Mouse (Mus musculus) right cerebral cortex, postnatal 14 days (tissue): ENCODE data around the gene Inhbb.

Experiments
- DNase-seq: peaks from one replicate; pipeline ENCODE4 v3.0.0; 2022

Gene Inhbb

DNA sequence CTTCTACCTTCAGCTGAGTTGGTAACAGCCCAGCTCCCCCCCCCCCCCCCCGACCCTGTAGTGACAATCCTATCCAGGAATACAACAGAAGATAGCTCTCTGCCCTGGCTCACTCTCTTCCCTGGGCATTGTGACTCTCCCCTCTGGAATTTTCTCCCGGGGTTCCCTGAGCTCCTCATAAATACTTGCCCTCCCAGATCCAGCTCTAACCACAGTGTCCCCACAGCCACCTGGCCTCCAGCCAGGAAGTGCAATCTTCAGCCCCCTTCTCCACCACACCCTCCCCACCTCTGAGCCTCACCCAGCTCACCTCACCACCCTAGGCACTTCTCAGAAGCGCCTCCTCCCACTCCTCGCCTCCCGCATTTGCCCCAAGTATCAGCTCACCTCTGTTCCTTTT is 46.7 kb downstream of the Inhbb start:
- no peak for DNase-seq

DNA sequence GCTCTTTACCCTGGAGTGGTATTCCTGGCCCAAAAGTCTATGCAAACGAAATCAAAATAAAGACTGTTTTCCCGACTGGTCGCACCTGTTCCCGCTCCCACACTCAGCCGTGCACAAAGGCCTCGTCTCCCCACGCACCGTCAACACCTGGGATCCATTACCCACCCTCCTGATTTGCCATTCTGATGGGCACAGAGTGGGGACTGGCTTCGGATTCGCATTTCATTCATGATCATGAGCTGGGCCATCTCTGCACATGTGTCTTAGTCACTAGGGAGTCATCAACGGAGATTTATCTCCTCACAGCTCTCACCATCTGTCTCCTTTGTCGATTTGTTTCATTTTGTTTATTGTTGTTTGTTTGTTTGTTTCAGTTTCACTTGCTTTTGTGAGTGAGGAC is 54.5 kb downstream of the Inhbb start:
- DNase-seq, result no peak

DNA sequence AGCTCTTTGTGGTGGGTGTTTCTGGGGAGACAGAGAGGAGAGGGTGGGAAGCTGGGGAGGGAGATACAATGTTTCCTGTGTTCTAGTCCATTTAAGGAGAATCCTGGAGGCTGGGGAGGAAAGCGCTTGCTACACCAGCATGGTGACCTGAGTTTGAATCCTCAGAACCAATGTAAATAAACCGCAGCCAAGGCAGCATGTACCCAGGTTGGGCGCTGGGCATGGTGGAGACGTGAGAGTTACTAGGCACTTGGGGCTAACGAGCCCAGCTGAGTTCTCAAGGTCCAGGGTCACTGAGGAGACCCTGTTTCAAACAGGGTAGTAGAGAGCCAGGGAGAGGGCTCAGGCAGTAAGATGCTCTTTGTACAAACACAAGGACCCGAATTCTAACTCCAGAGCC is 55.7 kb downstream of the Inhbb start:
- DNase-seq, result no peak
